Mouse (Mus musculus) midbrain, embryonic 14.5 days (tissue): ENCODE results near the gene Npb. TPM values are rescaled to one million over a fixed set of nuclear protein-coding genes. Genes with fewer than 3 reads are reported as not detected.

Experiments used
- ATAC-seq: fragments of 200-750 bp; cut with Nextera tagmentation; 2 replicates; pipeline ENCODE4 v1.8.0; 2017; ENCODE audit warnings: moderate number of reproducible peaks, moderate library complexity; ENCODE audit not compliant: low FRiP score, low TSS enrichment
- DNase-seq: peaks from one replicate; pipeline ENCODE4 v3.0.0-alpha.2; 2015
- H3K27ac ChIP-seq: fragments of 300-500 bp; sonication (generic); replicated peaks from 2 replicates; pipeline ENCODE4 v1.5.1; 2014; ENCODE audit warnings: mild to moderate bottlenecking, low read depth, low read length, moderate library complexity
- H3K27me3 ChIP-seq: fragments of 300-500 bp; sonication (generic); 2 replicates; pipeline ENCODE4 v1.6.1; 2014; ENCODE audit warnings: low read length, control low read depth, mixed read lengths; ENCODE audit not compliant: control insufficient read depth, insufficient read depth
- H3K36me3 ChIP-seq: fragments of 300-500 bp; sonication (generic); 2 replicates; pipeline ENCODE4 v1.6.1; 2014; ENCODE audit warnings: low read length, control low read depth; ENCODE audit not compliant: control insufficient read depth, insufficient read depth
- H3K4me1 ChIP-seq: fragments of 300-500 bp; sonication (generic); 2 replicates; pipeline ENCODE4 v1.6.1; 2014; ENCODE audit warnings: mild to moderate bottlenecking, antibody characterized with exemption, low read length, control low read depth; ENCODE audit not compliant: control insufficient read depth, insufficient read depth
- H3K4me2 ChIP-seq: fragments of 300-500 bp; sonication (generic); 2 replicates; pipeline ENCODE4 v1.6.1; 2014; ENCODE audit warnings: mild to moderate bottlenecking, low read length, moderate library complexity
- H3K4me3 ChIP-seq: fragments of 300-500 bp; sonication (generic); replicated peaks from 2 replicates; pipeline ENCODE4 v1.5.1; 2014; ENCODE audit warnings: low read depth, low read length
- H3K9ac ChIP-seq: fragments of 300-500 bp; sonication (generic); replicated peaks from 2 replicates; pipeline ENCODE4 v1.6.1; 2014; ENCODE audit warnings: mild to moderate bottlenecking, low read length, moderate library complexity
- H3K9me3 ChIP-seq: fragments of 300-500 bp; sonication (generic); 2 replicates; pipeline ENCODE4 v1.6.1; 2016; ENCODE audit warnings: low read length, control low read depth, mixed read lengths; ENCODE audit not compliant: control insufficient read depth
- WGBS: fragments of 180-500 bp; shearing (Covaris S2); extraction: QIAGEN DNeasy Blood & Tissue Kit; methylation state at CpG from one replicate; pipeline ENCODE4 v1.1.7; 2014; 5-methylcytosine and 5-hydroxymethylcytosine counted together
- polyA plus RNA-seq: library from polyadenylated mRNA; unstranded; fragments of >200 nt; fragmentation: Nextera tagmentation; extraction: Ambion mirVana; gene quantifications from 2 replicates; pipeline ENCODE4 v1.2.1, GENCODE M21; 2014

The Npb gene
- polyA plus RNA-seq, 1 experiment from 2014 or later = 0.82 TPM

DNA sequence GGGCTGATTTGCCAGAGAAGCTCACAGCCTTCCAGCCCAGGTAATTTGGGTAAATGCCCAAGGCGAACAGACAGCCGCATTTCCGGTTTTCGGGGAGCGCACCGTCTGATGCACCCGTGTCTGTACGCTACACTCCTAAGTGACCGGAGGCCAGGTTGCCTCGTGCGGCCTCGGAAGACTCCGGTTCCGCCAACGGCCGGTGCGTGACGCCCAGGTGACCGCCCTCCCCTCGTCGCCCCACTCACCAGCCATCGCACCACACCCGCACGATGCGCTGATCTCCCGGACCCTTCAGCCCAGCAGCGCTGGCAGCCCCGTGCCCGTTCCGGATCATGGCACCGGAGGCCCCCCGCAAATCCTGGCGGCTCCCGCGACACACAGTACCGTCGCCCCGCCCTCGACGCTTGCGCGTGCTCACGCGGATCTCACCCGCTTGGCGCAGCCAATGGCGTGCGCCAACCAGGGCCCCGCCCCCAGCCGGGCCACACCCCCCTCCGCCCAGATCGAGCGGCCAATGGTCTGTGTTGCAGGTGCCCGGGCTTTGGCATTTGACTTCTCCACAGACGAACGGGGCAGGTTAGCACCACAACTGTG is 9.3 kb downstream of the Npb start, which contains the start of gene Pcyt2:
Pcyt2 (minus strand) TSS at position 418 of the 594 bp plus-strand sequence.
- peak within 1 kb of the TSS; percentile 62 for H3K4me3 ChIP-seq
- DNase-seq (peak; percentile 97), ATAC-seq (peak; percentile 94)
- H3K9ac ChIP-seq = peak within 1 kb of the TSS; percentile 75
- peak within 1 kb of the TSS; percentile 72 for H3K4me2 ChIP-seq
- H3K9me3 ChIP-seq = no peaks in the 10 kb centered on the region
- WGBS = under 1% methylated on average over 56 of the region's 56 CpGs
- H3K27me3 ChIP-seq = no peaks in the 10 kb centered on the region
- H3K4me1 ChIP-seq = peaks cover 7% of the 10 kb centered on the region
- peak within 1 kb of the TSS; percentile 83 for H3K27ac ChIP-seq
- H3K36me3 ChIP-seq = peaks cover 65% of the 10 kb centered on the region

DNA sequence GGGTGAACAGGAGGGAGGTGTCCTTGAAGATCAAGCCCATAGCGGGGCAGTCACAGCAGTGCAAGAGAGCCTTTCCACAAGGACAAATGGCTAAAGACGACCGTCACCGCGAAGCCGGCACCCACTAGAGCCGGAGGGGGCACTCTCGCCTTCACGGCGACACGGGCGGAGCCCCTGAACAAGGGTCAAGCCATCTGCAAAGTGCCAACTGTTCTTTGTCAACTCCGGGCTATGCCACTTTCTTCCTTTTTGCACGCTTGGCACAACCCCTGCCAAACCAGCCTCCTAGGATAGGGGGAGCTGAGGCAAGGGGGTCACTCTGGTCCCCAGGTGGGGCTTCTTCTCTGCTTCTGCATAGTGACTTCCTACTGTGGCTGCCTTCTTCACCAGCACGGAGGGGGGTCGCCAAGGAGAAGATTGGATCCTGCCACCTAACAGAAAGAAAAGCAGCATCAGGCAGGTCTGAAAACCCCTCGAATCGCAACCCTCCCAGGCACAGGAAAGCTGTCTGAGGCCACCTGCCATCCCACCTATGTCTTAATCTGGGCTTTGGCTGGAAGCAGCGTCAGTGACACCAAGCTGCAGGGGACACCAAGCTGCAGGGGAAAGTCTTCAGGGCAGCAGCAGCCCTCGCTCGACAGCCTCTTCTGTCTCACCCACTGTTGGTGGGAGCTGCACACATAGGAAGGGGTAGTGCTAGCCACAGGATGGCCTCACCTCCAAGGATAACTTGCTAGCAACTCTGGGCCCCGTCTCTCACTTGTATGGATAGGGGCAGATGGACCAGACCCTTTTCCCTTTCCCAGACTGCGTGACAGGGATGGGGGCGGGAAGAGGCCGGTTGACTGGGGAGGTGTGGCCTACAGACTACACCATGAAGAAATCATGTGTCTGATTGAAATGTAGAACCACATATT is 10.6 kb downstream of the Npb start:
- Histone ChIP-seq H3K4me2 (no peak overlapping the region), H3K9ac (no peak overlapping the region), H3K36me3 (peaks cover 59% of the 10 kb centered on the region), H3K9me3 (no peaks in the 10 kb centered on the region), H3K27ac (peak overlapping the region; percentile 83; the same call in 1 of the 2 replicates), H3K27me3 (no peaks in the 10 kb centered on the region), H3K4me1 (peaks cover 9% of the 10 kb centered on the region), H3K4me3 (no peak overlapping the region)
- no peak for ATAC-seq
- no peak for DNase-seq
- 94% methylated on average over 25 of the region's 25 CpGs for WGBS

DNA sequence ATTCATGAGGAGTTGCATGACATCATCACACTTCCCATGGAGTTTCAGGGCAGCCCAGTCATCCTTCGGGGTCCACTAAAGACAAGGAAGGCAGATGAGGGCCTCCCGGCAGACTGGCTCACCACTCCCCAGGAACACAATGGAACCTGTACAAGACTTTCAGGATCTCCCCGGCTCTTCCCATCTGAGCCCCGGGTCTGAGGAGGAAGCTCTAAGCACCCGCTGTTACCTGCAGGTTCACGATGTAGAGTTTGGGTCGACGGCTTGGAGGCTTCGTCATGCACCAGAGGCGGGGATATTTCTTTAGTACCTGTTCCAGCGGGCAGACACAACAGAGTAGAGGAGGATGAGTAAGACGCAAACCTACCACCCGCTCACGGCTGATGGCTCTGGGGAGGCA is 11.9 kb downstream of the Npb start:
- DNase-seq = no peak
- Histone ChIP-seq H3K9ac (no peak overlapping the region), H3K27me3 (no peaks in the 10 kb centered on the region), H3K4me1 (peaks cover 17% of the 10 kb centered on the region), H3K36me3 (peaks cover 52% of the 10 kb centered on the region), H3K27ac (no peak overlapping the region), H3K9me3 (no peaks in the 10 kb centered on the region), H3K4me3 (no peak overlapping the region), H3K4me2 (no peak overlapping the region)
- 95% methylated on average over 14 of the region's 14 CpGs for WGBS
- ATAC-seq = no peak

DNA sequence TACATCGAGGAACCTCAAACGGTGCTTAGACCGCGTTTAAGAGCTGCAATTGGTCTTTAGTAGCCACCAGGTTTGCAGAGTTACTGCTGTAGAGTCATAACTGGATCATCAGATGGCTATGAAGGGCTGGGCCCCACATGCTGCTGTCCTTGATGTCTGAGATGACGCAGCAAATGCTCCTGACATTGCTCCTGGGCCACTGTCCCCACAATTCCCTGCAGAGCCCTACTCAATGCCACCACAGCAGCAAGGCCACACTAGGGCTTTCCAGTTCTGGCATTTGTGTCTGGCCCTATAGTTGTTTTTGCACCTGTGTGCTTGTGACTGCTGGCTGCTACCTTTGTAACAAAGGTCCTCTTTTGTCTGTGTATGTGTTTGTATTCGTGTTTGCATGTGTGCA is 14.5 kb downstream of the Npb start:
- no peaks in the 10 kb centered on the region for H3K27me3 ChIP-seq
- peaks cover 14% of the 10 kb centered on the region for H3K4me1 ChIP-seq
- H3K4me3 ChIP-seq = no peak overlapping the region
- H3K9ac ChIP-seq = no peak overlapping the region
- H3K36me3 ChIP-seq = peaks cover 65% of the 10 kb centered on the region
- H3K27ac ChIP-seq = no peak overlapping the region
- DNase-seq = no peak
- 89% methylated on average over 6 of the region's 6 CpGs for WGBS
- no peaks in the 10 kb centered on the region for H3K9me3 ChIP-seq
- ATAC-seq = no peak
- no peak overlapping the region for H3K4me2 ChIP-seq

DNA sequence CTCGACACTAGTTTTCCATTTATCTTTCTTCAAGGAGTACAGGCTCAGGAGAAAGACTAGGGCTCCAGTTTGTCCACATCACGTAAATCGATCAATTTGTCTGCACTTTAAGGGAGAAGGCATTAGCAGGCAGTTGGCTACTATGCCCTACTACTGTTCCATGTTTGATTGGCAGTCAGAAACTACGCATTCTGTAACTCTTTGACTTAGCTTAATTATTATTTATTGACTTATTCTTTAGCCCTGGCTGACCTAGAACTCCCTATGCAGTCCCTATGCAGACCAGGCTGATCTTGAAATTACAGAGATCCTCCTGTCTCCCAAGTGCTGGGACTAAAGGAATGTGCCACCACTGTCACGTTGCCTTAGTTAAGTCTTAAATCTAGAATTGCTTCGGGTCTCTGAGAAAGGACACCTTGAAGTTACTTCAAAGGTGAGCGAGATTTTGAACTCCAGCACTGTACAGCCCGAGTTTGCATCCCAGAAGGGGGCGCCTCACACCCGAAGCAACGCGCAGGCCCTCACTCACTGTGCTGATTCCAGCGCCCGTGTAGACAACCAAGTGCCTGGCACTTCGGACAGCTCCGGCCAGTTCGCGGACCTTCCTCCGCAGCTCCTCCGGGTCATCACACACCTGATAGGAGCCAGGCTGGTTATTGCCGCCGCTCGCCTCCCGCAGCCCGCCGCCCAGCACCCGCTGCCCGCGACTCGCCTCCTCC is 15.8 kb downstream of the Npb start:
- peak; percentile 46; the same call in 1 of the 2 replicates for ATAC-seq
- DNase-seq = peak; percentile 72
- Histone ChIP-seq H3K9ac (peak overlapping the region; percentile 72), H3K4me1 (peaks cover 14% of the 10 kb centered on the region), H3K4me2 (peak overlapping the region; percentile 98), H3K4me3 (peak overlapping the region; percentile 94), H3K27ac (peak overlapping the region; percentile 86), H3K9me3 (no peaks in the 10 kb centered on the region), H3K36me3 (peaks cover 64% of the 10 kb centered on the region), H3K27me3 (no peaks in the 10 kb centered on the region)
- 14% methylated on average over 30 of the region's 30 CpGs for WGBS

DNA sequence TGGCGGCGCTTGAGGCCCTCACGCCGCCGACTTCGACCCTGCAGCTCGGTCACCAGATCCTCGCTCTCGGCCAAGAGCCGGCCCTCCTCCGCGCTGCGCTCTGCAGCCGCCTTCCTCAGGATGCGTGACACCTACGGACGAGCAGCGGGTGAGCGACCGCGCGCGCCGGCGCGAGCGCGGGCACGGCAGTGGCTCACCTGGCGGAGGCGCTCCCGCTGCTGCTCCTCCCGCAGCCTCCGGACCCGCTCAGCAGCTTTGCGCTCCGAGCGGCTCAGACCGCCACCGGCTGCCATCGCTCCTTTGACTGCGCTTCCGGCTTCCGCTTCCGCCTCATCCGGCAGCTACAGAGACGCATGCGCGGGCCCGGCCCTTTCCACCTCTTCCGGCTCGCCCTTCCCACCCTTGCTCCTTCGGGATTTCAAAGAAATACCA is 16.4 kb downstream of the Npb start:
- H3K4me1 ChIP-seq = peaks cover 14% of the 10 kb centered on the region
- WGBS = under 1% methylated on average over 43 of the region's 53 CpGs
- ATAC-seq (peak; percentile 83), DNase-seq (peak; percentile 95)
- H3K4me3 ChIP-seq = peak overlapping the region; percentile 94
- H3K4me2 ChIP-seq = peak overlapping the region; percentile 98
- H3K27ac ChIP-seq = peak overlapping the region; percentile 86
- no peaks in the 10 kb centered on the region for H3K27me3 ChIP-seq
- H3K9ac ChIP-seq = peak overlapping the region; percentile 72
- no peaks in the 10 kb centered on the region for H3K9me3 ChIP-seq
- H3K36me3 ChIP-seq = peaks cover 63% of the 10 kb centered on the region

DNA sequence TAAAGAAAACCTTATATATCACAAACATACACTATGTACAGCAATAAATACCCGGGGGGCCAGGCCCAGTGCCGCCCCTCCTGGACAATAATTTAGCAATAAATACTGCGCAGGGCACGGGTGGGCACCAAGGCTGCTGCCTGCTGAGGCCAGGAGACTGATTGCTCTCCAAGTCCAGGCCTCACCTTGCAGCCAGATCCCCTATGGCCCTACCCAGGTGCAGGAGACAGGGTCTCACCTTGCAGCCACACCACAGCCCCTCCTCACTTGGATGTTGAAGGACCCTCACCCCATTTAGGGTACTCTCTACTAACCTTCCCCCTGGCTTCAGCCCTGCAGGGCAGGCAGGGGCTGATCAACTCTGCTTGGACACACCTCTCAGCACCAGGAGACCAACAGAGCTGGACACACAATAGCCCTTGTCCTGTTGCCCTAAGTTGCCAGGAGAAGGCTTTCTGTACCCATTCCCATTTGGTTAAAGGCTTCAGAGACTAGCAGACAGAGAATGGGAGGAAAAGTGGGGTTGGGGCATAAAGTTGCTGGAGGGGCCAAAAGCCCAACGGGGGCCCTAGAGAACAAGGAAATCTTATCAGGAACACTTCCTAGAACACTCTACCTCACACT is 17.0 kb downstream of the Npb start, which contains the start of gene Sirt7:
Sirt7 (minus strand) TSS at position 89 of the 624 bp plus-strand sequence.
- H3K9ac ChIP-seq = peak within 1 kb of the TSS; percentile 72
- H3K4me1 ChIP-seq = peaks cover 14% of the 10 kb centered on the region
- DNase-seq (no peak), ATAC-seq (peak; percentile 31; the same call in 1 of the 2 replicates)
- H3K9me3 ChIP-seq = no peaks in the 10 kb centered on the region
- 25% methylated on average over 5 of the region's 5 CpGs for WGBS
- peaks cover 58% of the 10 kb centered on the region for H3K36me3 ChIP-seq
- H3K4me2 ChIP-seq = peak within 1 kb of the TSS; percentile 98
- H3K27ac ChIP-seq = peak within 1 kb of the TSS; percentile 86
- no peaks in the 10 kb centered on the region for H3K27me3 ChIP-seq
- peak within 1 kb of the TSS; percentile 94 for H3K4me3 ChIP-seq
